Mouse (Mus musculus) liver, embryonic 14.5 days (tissue): Measurements from ENCODE around the gene Ccdc167.

ENCODE experiments used
- CTCF ChIP-seq: IDR thresholded peaks from 2 replicates; pipeline ENCODE4 v1.5.1; 2016; ENCODE audit warnings: antibody characterized with exemption, low read depth, control low read depth
- EP300 ChIP-seq: IDR thresholded peaks from 2 replicates; pipeline ENCODE4 v1.6.1; 2016; ENCODE audit warnings: antibody characterized with exemption, low read depth

DNA sequence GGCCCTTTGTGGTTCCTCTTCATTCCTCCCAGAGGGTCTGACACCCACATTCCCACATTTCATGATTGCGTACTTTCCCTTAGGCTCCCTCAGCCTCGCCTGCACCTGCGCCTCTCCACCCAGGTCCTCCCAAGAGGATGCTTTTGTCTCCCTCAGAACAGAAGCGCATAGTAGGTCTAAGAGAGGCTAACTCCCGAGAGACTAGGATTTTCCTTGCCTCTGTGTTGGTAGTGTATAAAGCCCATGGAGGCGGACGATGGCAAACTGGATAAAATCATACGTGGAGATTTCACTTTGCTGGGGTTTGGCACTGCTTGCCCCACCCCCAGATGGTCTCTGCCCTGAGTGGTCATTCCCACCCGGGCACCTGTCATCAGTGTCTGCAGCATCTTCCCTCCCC, 48.5 kb upstream of the Ccdc167 start:
- no peak for TF ChIP-seq EP300
- no peak for TF ChIP-seq CTCF
